Mouse (Mus musculus): ENCODE data around the gene Sf1.

- TF ChIP-seq CTCF (IDR thresholded peaks at IDR 0.05; ENCODE audit: extremely low read depth, insufficient read length, insufficient replicate concordance, low read depth, low read length) (no peak), POLR2A (IDR thresholded peaks at IDR 0.05; ENCODE audit: low read depth, low read length) (no peak; the same call in 1 of the 2 replicates)
Measured at GRCm38 (mm10) chr19:6390251-6390650, 26.8 kb downstream of the Sf1 start.
